Mouse (Mus musculus) embryo, embryonic 10.5 days (tissue): ENCODE data around the gene Cldn1.

ENCODE experiments used
- DNase-seq: peaks from one replicate; pipeline ENCODE4 v3.0.0-alpha.2; 2015; ENCODE audit warnings: low spot score

Gene Cldn1

GRCm38 (mm10) chr16:26371325-26372053, at the start of gene Cldn1:
Gene Cldn1 (minus strand): TSS chr16:26371841.
- DNase-seq, result peak; percentile 89

- DNase-seq, result no peak
These were observed 47.0 kb upstream of the Cldn1 start for GRCm38 (mm10) chr16:26418616-26419015.

- DNase-seq, result no peak
These were observed 32.4 kb upstream of the Cldn1 start for GRCm38 (mm10) chr16:26404070-26404469.

- no peak for DNase-seq
These were observed 29.3 kb upstream of the Cldn1 start for GRCm38 (mm10) chr16:26400971-26401370.

GRCm38 (mm10) chr16:26400549-26400948, 28.9 kb upstream of the Cldn1 start:
- no peak for DNase-seq

- no peak for DNase-seq
These were observed 19.3 kb upstream of the Cldn1 start for GRCm38 (mm10) chr16:26390936-26391335.

GRCm38 (mm10) chr16:26386159-26386558, 14.5 kb upstream of the Cldn1 start:
- no peak for DNase-seq

- DNase-seq, result no peak
These were observed 12.5 kb upstream of the Cldn1 start for GRCm38 (mm10) chr16:26384112-26384649.

GRCm38 (mm10) chr16:26377170-26377569, 5.5 kb upstream of the Cldn1 start:
- DNase-seq, result no peak

GRCm38 (mm10) chr16:26370127-26370526, 1.5 kb downstream of the Cldn1 start:
- DNase-seq, result no peak

- no peak for DNase-seq
These were observed 2.5 kb downstream of the Cldn1 start for GRCm38 (mm10) chr16:26369044-26369730.

GRCm38 (mm10) chr16:26368121-26368520, 3.5 kb downstream of the Cldn1 start:
- no peak for DNase-seq

GRCm38 (mm10) chr16:26360694-26361093, 10.9 kb downstream of the Cldn1 start:
- DNase-seq, result peak; percentile 69

GRCm38 (mm10) chr16:26359619-26360018, 12.0 kb downstream of the Cldn1 start:
- no peak for DNase-seq

- DNase-seq, result no peak
These were observed 12.7 kb downstream of the Cldn1 start for GRCm38 (mm10) chr16:26358898-26359297.

GRCm38 (mm10) chr16:26357863-26358780, 13.5 kb downstream of the Cldn1 start:
- no peak for DNase-seq

- DNase-seq, result no peak
These were observed 16.1 kb downstream of the Cldn1 start for GRCm38 (mm10) chr16:26355513-26355912.

- DNase-seq, result no peak
These were observed 20.9 kb downstream of the Cldn1 start for GRCm38 (mm10) chr16:26350786-26351185.

GRCm38 (mm10) chr16:26348809-26349208, 22.8 kb downstream of the Cldn1 start:
- no peak for DNase-seq

- no peak for DNase-seq
These were observed 55.4 kb downstream of the Cldn1 start for GRCm38 (mm10) chr16:26316281-26316680.

- DNase-seq, result peak; percentile 5
These were observed 56.8 kb downstream of the Cldn1 start for GRCm38 (mm10) chr16:26314815-26315214.

- DNase-seq, result no peak
These were observed 62.2 kb downstream of the Cldn1 start for GRCm38 (mm10) chr16:26309402-26309801.
